Mouse (Mus musculus): ENCODE results near the gene Gm10972.
"Not testable (repeated sequence)": the region's sequence is repeated elsewhere in the genome, so short reads cannot be mapped to it uniquely, and the experiment has no call there.

The Gm10972 gene

GRCm38 (mm10) chr3:94642495-94643162 lies at the start of gene Gm10972:
Gene Gm10972 (plus strand): TSS chr3:94643112.
- DNase-seq, result not testable (repeated sequence)

- DNase-seq, result no peak
Measured at GRCm38 (mm10) chr3:94595871-94596287, 47.0 kb upstream of the Gm10972 start.

- no peak for DNase-seq
Measured at GRCm38 (mm10) chr3:94597224-94597779, 45.6 kb upstream of the Gm10972 start.

- DNase-seq, result peak; percentile 78
Measured at GRCm38 (mm10) chr3:94601959-94602358, 41.0 kb upstream of the Gm10972 start.

GRCm38 (mm10) chr3:94609621-94610020 lies 33.3 kb upstream of the Gm10972 start:
- no peak for DNase-seq

- DNase-seq, result no peak
Measured at GRCm38 (mm10) chr3:94610581-94610980, 32.3 kb upstream of the Gm10972 start.

- DNase-seq, result no peak
Measured at GRCm38 (mm10) chr3:94611343-94611742, 31.6 kb upstream of the Gm10972 start.

GRCm38 (mm10) chr3:94611834-94612233 lies 31.1 kb upstream of the Gm10972 start:
- no peak for DNase-seq

GRCm38 (mm10) chr3:94612274-94612673 lies 30.6 kb upstream of the Gm10972 start:
- no peak for DNase-seq

GRCm38 (mm10) chr3:94613258-94613878 lies 29.5 kb upstream of the Gm10972 start:
- no peak for DNase-seq

- peak; percentile 64 for DNase-seq
Measured at GRCm38 (mm10) chr3:94616717-94617116, 26.2 kb upstream of the Gm10972 start.

- no peak for DNase-seq
Measured at GRCm38 (mm10) chr3:94621740-94622507, 21.0 kb upstream of the Gm10972 start.

- DNase-seq, result no peak
Measured at GRCm38 (mm10) chr3:94622550-94622949, 20.4 kb upstream of the Gm10972 start.

GRCm38 (mm10) chr3:94624281-94624680 lies 18.6 kb upstream of the Gm10972 start:
- no peak for DNase-seq

GRCm38 (mm10) chr3:94628712-94629111 lies 14.2 kb upstream of the Gm10972 start:
- DNase-seq, result no peak

- DNase-seq, result no peak
Measured at GRCm38 (mm10) chr3:94629876-94630275, 13.0 kb upstream of the Gm10972 start.

- DNase-seq, result no peak
Measured at GRCm38 (mm10) chr3:94648755-94649590, 6.1 kb downstream of the Gm10972 start.

GRCm38 (mm10) chr3:94650409-94650808 lies 7.5 kb downstream of the Gm10972 start:
- DNase-seq, result no peak

- DNase-seq, result not testable (repeated sequence)
Measured at GRCm38 (mm10) chr3:94653967-94654366, 11.1 kb downstream of the Gm10972 start.

- peak; percentile 17 for DNase-seq
Measured at GRCm38 (mm10) chr3:94657852-94658739, 15.2 kb downstream of the Gm10972 start.

GRCm38 (mm10) chr3:94658740-94659095 lies 15.8 kb downstream of the Gm10972 start, which contains the start of gene Tuft1:
Gene Tuft1 (minus strand): TSS chr3:94658872.
- peak; percentile 89 for DNase-seq

Measured in thymus, postnatal 4 days (tissue).